Mouse (Mus musculus) embryo, embryonic 9.5 days (tissue): ENCODE data around the gene Oaz2.
A peak's percentile ranks its signal among the peaks of the same experiment; 100 is the strongest.
"Not testable (repeated sequence)": the region's sequence is repeated elsewhere in the genome, so short reads cannot be mapped to it uniquely, and the experiment has no call there.

Experiments
- DNase-seq: peaks from one replicate; pipeline ENCODE4 v3.0.0-alpha.2; 2017; ENCODE audit errors: extremely low spot score

Gene Oaz2

DNA sequence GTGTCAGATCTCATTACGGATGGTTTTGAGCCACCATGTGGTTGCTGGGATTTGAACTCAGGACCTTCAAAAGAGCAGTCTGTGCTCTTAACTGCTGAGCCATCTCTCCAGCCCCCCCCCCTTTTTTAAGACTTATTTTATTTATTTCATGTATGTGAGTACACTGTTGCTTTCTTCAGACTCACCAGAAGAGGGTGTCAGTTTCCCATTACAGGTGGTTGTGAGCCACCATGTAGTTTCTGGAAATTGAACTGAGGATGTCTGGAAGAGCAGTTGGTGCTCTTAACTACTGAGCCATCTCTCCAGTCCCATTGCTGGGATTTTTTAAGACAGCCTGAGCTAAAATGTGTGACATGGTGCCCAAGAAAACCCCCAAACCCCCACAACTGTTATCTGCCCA lies 15.8 kb upstream of the Oaz2 start:
- DNase-seq = not testable (repeated sequence)

DNA sequence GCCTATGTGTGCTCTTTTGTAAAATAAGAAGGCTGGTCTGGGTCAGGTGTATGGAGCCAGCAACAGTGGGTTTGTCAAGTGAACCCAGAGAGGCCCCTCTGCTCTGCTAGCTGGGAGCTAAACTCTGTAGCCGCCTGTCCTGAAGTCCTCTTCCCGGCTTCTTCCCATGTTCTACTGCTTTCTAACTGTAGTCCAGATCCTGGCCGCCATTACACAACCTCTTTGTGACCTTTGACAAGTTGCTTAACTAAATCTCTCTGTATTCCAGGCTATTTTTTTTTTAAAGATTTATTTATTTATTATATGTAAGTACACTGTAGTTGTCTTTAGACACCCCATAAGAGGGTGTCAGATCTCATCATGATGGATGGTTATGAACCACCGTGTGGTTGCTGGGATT lies 14.1 kb upstream of the Oaz2 start:
- no peak for DNase-seq

DNA sequence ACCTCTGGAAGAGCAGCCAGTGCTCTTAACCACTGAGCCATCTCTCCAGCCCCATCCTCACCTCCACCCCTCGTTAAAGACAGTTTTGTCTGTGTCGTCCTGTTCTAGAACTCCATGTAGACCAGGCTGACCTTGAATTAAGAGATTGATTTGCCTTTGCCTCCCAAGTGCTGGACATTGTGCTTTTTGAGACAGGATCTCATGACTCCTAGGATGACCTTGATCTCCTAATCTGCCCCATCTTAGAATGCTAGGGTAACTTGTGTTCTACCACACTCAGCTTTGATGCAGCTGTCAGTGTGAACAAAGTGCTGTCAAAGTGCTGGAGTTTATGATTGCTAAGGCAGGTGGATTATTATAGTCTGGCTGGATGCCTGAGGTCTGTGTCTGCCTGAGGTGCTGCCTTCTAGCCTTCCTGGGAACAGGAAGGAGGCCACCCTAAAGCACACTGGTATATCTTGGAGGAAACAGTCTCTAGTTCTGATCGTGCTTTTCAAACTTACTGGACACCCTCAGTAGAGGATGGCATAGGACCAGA lies 13.0 kb upstream of the Oaz2 start:
- DNase-seq = no peak

DNA sequence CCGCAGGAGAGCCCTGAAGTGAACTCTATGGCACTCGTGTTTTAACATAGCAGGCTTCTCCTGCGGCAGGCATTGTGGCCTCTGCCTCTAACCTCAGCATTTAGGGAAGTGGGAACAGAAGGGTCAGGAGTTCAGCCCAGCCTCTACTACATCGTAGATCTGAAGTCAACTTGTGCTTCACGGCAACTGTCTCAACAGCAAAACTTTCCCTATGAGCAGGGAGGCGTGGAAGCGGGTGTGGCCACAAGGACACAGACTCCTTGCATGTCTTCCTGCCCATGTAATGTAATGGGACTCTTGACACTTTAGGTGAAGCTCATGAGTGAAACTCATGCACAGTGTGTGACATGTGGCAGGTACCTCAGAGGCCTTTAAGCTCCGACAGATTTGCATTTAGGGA lies 12.3 kb upstream of the Oaz2 start:
- DNase-seq = no peak

DNA sequence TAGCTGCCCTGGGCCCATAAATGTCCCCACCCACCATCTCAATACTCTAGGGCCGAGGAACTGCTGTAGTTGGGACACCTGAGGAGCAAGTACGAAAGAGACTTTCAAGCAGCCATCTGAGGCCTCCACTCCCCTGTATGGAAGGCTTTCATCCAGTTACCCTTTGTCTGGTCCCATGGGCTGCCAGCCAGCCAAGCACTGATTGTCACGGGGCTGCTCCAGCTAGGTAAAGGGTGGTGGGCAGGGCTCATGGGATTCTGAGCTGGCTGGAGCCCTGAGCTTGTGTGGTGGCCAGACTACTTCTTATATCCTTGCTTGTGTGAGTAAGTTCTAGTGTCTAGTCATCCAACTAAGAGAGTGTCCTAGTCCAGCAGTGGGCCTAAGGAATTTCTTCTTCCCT lies 10.6 kb upstream of the Oaz2 start:
- DNase-seq = no peak

DNA sequence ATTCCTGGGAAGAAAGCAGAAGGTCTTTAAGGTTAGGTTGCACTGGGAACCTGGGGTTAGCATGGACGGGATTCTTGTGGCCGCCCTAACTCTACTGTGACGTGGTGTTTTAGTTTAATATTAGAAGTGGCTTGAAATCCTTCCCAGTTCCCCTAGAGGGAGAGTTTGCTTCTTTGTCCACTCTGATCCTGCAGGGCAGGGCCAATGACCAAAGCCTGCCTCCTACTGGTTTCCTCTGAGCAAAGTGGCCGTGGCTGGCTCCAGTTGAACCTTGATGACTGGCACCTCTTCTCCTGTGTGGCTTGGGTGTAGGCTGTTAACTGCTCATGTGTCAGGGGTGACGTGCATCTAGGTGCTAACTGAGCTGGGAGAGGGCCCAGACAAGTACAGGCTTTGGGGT lies 6.8 kb upstream of the Oaz2 start:
- no peak for DNase-seq

DNA sequence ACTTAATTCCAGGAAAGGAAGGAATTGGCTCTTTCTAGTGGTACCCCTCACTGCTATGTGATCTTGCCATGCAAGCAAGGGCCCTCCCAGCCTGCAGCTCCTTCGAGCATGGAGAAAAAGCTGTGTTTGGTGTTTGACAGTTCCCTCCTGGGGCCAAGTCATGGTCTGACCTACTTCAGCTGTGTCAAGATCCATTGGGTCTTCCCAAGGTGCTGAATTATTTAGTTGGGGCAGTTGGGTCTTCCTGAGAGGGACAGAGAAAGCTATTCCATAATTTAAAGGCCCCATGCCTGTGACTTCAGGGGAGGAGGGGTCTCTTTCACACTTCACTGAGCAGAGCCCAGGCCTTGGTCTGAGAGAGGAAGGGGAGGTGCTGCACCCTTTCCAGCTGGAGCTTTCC lies 6.3 kb upstream of the Oaz2 start:
- no peak for DNase-seq

DNA sequence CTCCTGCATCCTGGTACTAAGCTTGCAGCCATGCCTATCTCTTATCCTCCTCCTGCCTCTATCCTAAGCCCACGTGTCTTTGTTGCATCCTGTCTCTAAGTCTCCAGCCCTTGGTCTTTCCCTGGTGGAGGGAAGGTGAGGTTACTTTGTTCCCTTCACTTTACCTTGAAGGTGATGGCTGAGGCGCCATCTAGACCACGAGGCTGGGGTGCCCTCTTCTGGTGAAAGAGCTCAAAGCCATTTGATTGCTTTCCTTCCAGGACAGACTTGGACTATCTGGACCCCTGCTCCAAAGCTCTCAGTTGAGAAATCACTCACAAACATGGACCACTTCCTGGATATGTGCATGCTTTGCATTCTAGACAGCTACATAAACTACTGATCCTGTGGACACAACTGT lies 3.6 kb upstream of the Oaz2 start:
- peak; percentile 67 for DNase-seq

DNA sequence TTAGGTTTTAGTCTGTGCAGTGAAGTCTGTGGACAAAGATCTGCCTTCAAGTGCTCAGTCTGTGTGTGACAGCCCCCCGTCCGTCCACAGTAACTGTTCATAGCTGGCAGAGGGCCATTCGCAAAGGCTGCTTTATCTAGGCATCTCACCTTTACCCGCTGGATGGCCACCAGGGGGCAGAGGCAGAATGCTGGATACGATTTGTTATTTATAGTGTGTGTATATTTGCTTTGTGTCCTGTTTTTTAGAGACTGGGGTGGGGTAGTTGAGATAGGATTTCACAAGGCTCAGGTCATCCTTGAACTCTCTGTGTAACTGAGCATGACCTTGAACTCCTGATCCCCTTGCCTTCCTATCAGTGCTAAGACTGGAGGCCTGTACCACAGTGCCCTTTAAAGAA lies 1.8 kb upstream of the Oaz2 start:
- peak; percentile 60 for DNase-seq

DNA sequence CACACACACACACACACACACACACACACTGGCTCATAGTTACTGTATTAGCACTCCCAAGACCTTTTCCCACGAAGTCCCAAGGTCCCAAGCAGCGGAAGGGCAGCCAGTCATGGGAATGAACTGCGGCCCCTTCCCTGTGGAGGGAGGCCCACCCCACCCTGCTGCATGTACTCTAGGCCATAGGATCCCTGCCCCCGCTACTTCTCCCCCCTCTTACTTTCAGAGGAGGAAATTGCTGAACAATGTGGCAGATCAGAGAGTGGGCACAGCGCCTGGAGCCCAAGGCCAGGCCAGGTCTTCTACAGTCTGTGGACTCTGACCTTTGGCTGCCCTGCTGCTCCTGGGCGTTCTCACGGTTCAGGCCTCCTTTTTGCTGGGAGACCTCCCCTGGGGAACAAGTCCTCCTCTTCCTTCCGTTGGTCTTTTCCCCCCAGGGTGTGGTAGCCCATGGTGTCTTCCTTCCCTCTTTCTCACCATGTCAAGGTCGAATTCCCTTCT lies 3.7 kb downstream of the Oaz2 start:
- DNase-seq = no peak

DNA sequence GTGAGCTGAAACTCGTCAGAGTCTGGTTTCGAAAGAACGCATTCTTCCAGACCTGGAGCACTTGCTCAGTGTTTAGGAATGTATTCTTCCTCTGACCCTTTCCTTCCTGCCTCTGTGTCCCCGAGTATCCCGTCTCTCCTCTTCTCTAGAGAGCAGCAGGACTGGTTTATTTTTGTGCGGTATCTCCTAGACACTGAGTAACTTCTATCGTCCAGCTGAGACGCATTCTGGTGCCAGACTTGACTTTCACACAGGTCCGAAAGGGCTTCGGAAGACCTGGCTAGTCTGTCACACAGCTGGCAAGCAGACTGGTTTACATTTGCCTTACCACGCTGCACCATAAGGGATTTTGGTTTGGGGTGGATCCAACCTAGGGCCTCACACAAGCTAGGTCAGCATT lies 5.2 kb downstream of the Oaz2 start:
- no peak for DNase-seq

DNA sequence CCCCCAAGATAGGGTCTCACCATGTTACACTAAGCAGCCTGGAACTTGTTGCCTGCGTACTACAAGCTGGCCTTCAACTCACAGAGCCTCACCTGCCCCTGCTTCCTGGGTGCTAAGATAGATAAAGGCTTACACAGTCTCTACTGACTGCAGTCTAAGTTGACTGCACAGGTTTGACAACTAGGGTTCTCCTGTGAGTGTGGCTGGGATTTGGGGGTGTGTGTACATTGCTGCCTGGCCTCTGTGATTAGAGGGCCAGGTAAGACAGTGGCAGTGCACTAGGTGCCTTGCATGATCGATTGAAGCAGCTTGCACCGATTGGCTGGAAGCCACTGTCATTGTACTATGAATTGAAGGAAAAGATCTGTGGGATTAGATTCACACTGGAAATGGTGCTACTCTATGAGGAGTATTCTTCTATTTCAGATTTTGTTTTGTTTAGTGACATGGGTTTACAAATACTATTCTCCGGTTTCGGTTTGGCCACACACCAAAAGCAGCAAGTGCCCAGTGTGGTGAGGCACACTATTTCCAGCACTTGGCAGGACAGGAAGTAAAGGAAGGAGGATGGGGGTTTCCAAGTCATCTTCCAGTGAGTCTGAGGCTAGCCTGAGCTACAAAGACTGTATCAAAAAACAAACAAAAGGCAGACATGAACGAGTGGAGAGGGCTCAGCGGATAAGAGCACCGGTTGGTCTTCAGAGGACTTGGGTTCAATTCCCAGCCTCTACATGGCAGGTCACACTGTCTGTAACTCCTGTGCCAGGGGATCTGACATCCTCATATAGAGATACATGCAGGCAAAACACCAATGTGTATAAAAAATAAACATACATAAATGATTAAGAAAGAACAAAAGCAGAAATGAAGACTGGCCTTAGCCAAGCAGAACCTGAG lies 7.9 kb downstream of the Oaz2 start:
- no peak for DNase-seq

DNA sequence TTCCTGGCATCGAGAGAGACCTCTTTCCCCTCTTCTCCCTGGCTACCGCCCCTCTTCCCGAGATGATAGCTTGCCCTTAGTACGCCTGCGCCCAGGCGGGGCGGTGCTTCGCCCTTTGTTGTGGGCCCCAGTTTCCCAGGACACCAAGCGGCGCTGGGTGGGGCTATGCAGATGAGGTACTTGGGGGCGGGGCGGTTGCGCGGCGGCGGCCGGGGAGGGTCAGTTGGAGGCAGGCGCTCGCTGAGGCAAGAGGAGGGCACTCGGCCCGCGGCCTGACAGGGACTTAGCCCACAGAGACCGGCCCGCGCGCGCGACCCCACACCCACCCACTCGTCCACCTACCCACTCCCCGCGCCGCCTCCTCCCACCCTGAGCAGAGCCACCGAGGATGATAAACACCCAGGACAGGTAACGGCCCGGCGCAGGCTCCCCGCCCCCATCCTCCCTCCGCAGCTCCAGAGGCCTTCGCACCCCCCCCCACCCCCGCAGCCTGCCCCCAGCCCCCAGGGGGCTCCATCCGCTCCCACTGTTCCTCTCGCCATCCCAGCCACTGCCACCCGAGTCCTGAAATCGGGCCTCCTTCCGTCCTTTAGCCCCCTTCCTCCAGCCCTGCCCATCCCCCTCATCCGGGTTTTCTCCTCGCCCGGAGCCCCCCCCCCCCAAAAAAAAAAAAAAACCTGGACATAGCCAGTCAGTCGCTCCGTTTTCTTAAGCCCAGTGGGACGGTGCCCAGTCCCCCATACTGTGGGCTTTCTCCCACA lies 8.7 kb downstream of the Oaz2 start:
- DNase-seq = peak; percentile 98

DNA sequence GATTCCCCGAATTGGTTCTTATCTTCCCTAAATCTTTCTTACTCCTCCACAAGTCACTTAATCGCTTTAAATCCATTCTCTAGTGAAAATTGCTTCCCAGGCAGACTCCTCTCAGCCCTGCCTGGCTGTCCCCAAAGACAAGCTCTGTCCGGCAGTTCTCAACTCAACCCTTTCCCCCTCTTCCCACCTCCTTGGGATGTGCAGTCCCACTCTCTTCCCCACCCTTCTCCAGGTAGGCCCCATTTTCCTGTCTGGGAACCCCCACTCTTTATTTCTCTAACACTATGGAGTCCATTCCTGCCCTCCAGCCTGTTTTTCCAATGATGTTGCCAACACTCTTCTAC lies 9.3 kb downstream of the Oaz2 start:
- DNase-seq = no peak

DNA sequence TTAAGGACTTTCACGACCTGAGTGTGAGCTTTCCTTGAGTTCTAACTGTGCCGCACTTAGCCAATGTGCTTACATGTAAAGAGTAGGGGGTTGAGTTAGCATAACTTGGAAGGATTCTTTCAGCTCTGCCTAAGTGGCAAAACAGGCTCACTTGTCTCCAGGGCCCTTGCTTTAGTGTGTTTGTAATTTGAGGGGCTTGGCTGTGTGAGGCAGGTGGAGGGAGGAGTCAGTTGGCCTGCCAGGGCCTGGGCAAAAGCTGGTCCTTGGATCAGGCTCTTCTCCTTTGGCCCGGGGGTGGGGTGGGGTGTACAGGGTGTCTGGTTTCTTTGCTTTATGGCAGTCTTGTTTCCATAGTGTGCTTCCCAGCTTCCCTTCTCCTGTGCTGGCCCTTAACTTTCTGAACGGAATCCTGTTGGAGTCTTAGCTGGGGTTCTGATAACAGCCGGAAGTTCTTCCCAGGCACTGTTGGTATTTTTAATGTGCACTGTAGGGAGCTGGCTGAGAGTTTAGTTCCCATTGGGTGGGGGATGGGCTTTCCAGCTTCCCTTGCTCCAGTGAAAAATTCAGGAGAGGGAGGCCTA lies 11.5 kb downstream of the Oaz2 start:
- peak; percentile 65 for DNase-seq

DNA sequence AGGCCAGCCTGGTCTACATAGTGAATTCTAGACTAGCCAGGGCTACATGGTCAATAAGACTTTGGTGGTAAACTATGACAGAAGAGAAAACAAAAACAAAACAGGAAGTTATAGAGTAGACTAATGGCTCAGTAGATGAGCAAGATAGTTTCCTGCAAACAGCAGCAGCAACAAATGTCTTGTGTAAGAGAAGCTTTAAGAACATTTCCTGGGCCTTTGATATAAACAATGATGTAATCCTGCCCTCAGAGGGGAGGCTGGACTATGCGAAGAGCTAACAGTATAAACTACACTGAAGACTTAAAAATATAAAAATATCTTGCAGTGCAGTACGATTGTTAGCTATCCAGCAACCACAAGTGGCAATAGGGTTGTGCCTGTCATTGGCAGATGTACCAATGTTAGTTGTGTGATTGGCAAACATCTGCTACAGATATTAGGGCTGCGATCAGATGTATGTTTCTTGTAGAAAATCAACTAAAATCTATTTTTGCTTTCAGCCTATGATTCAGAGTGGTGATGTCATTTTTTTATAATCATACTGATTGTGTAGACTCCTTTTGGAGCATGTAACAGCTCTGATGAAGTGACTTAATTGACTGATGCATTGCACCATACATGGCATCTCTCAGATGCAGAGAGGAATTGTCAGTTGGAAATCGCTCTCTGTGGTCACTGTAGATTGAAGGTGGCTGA lies 13.3 kb downstream of the Oaz2 start:
- no peak for DNase-seq

DNA sequence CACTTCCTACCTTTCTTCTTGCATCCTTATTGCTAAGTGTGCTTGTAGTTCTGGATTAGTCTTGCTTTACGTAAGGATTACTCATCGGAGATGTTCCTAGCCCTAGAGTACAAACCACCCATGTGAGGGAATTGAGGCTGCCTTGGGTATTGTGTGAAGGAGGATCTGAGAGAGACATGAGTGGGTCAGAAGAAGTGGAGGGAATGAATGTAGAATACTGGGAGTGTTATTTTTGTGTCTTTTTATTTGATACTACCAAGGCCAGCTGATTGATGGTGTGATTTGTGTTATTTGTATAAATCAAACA lies 13.8 kb downstream of the Oaz2 start:
- no peak for DNase-seq

DNA sequence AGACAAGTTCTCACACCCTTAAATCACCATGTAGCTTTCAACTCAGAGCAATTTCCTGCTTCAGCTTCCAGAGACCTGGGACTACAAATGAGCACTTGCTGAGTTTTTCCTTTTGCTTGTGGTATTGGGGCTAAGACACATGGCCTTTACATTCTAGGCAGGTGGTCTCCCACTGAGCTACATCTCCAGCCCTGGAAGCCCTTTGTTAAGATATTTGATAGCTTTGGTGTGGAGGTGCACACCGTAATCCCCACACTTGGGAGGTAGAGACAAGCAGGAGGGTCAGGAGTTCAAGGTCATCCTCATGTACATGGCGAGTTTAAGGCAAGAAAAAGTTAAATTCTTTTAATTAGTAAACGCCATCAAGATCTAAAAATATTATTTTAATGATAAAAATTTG lies 14.4 kb downstream of the Oaz2 start:
- DNase-seq = no peak

DNA sequence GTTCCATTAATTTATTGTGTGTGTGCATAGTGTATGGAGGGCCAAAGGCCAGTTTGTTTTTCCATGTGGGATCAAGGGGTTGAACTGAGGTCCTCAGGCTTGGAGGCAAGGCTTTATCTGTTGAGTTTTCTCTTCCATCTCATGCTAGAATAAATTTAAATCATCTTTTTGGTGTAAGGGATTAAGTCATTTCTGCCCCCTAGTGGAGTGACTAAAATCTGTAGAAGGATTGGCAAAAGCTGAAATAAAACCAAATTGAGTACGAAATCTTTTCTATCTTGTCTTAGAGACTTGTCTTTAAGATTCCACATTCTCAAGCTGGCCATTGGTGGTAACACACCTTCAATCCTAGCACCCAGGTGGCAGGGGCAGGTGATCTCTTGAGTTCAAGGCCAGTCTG lies 15.2 kb downstream of the Oaz2 start:
- DNase-seq = no peak

DNA sequence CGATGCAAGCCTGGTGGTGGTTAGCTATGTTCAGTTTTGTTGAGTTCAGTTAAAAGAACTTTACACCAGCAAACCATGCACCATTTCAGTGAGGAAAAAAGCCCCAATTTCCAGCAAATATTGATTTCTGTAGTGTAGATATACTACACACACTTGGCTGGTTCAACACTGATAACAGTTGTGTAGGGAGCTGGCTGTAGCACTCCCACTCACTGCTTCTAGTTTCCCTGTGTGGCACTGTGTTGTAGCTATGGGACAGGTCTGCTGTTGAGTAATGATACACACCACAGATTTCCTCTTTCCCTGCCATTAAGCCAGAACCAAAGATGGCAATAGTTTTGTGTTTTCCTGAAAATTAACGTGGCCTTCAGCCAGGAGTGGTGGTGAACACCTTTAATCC lies 16.9 kb downstream of the Oaz2 start:
- DNase-seq = no peak

DNA sequence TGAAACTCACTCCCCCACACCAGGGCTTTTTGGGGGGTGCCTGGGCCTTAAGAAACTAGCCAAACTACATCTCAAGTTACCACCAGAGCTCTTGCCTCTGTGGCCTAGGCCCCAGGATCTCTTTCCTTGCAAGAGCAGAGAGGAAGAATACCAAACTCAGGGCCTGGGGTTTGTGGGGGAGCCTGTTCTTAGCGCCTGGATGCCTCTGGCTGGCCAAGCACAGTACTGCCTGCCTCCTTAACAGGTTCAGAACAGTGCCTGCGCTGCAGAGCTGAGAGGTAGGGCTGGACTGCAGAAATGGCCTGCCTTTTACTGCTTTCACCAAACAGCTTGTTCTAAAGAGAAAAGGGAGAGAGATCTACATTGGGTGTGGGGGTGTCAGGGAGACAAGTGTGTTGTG lies 22.1 kb downstream of the Oaz2 start:
- not testable (repeated sequence) for DNase-seq

DNA sequence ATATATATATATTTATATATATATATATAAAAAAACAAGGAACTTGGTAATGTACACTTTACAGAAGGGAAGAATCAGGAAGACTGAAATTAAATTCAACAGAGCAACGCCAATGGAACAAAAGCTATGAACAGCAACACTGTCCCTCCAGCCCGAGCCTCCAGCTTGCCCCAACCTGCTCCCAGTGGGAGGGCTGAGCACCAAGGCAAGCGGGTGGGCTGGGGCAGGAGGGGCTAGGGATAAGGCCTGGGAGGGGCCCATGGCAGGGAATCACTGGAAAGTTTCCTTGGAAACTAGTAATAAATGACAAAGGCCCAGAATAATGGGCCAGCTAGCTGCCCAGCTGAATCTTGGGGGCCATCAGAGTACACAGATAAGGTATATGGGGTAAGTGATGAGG lies 24.7 kb downstream of the Oaz2 start:
- no peak for DNase-seq
